Mouse (Mus musculus): ENCODE results near the gene Cttn. TPM values are rescaled to one million over a fixed set of nuclear protein-coding genes. Genes with fewer than 3 reads are reported as not detected.

Gene Cttn
- polyA plus RNA-seq, 1 experiment from 2014 or later = 144 TPM

- Histone ChIP-seq H3K4me3 (ENCODE audit: low read depth, low read length) (no peak overlapping the region), H3K9me3 (ENCODE audit: control insufficient read depth, low read length) (no peaks in the 10 kb centered on the region), H3K4me2 (ENCODE audit: low read depth, low read length) (no peak overlapping the region), H3K27ac (ENCODE audit: low read depth, low read length) (no peak overlapping the region), H3K9ac (replicated peaks; ENCODE audit: low read depth, low read length) (no peak overlapping the region), H3K4me1 (ENCODE audit: control insufficient read depth, insufficient read depth, low read length) (no peaks in the 10 kb centered on the region), H3K36me3 (ENCODE audit: control insufficient read depth, insufficient read depth, low read length) (peaks cover 53% of the 10 kb centered on the region), H3K27me3 (ENCODE audit: control insufficient read depth, insufficient read depth, low read length) (no peaks in the 10 kb centered on the region)
- no peak for ATAC-seq (ENCODE audit: low read depth)
Measured at GRCm38 (mm10) chr7:144480314-144480713, 9.5 kb upstream of the Cttn start.

- H3K4me1 ChIP-seq (ENCODE audit: control insufficient read depth, insufficient read depth, low read length) = no peaks in the 10 kb centered on the region
- H3K27me3 ChIP-seq (ENCODE audit: control insufficient read depth, insufficient read depth, low read length) = no peaks in the 10 kb centered on the region
- no peak overlapping the region for H3K9ac ChIP-seq (replicated peaks; ENCODE audit: low read depth, low read length)
- no peak overlapping the region for H3K4me3 ChIP-seq (ENCODE audit: low read depth, low read length)
- H3K9me3 ChIP-seq (ENCODE audit: control insufficient read depth, low read length) = no peaks in the 10 kb centered on the region
- peaks cover 49% of the 10 kb centered on the region for H3K36me3 ChIP-seq (ENCODE audit: control insufficient read depth, insufficient read depth, low read length)
- H3K27ac ChIP-seq (ENCODE audit: low read depth, low read length) = no peak overlapping the region
- 100% methylated on average over 1 of the region's 1 CpGs for WGBS
- ATAC-seq (ENCODE audit: low read depth) = no peak
- no peak overlapping the region for H3K4me2 ChIP-seq (ENCODE audit: low read depth, low read length)
Measured at GRCm38 (mm10) chr7:144479569-144479968, 8.8 kb upstream of the Cttn start.

- Histone ChIP-seq H3K27me3 (ENCODE audit: control insufficient read depth, insufficient read depth, low read length) (no peaks in the 10 kb centered on the region), H3K36me3 (ENCODE audit: control insufficient read depth, insufficient read depth, low read length) (peaks cover 19% of the 10 kb centered on the region), H3K4me3 (ENCODE audit: low read depth, low read length) (no peak overlapping the region), H3K4me1 (ENCODE audit: control insufficient read depth, insufficient read depth, low read length) (no peaks in the 10 kb centered on the region), H3K9me3 (ENCODE audit: control insufficient read depth, low read length) (no peaks in the 10 kb centered on the region), H3K9ac (replicated peaks; ENCODE audit: low read depth, low read length) (no peak overlapping the region), H3K4me2 (ENCODE audit: low read depth, low read length) (no peak overlapping the region), H3K27ac (ENCODE audit: low read depth, low read length) (no peak overlapping the region)
- whole genome bisulfite sequencing = 93% methylated on average over 3 of the region's 3 CpGs
- no peak for ATAC-seq (ENCODE audit: low read depth)
Measured at GRCm38 (mm10) chr7:144475741-144476140, 4.9 kb upstream of the Cttn start.

GRCm38 (mm10) chr7:144473486-144473885 lies 2.7 kb upstream of the Cttn start:
- peaks cover 12% of the 10 kb centered on the region for H3K4me1 ChIP-seq (ENCODE audit: control insufficient read depth, insufficient read depth, low read length)
- H3K27ac ChIP-seq (ENCODE audit: low read depth, low read length) = no peak overlapping the region
- H3K36me3 ChIP-seq (ENCODE audit: control insufficient read depth, insufficient read depth, low read length) = 0 out of 2 replicates have a peak, but pooled peaks cover 4% of the 10 kb centered on the region
- WGBS = 83% methylated on average over 4 of the region's 4 CpGs
- ATAC-seq (ENCODE audit: low read depth) = no peak
- H3K4me2 ChIP-seq (ENCODE audit: low read depth, low read length) = no peak overlapping the region
- no peaks in the 10 kb centered on the region for H3K9me3 ChIP-seq (ENCODE audit: control insufficient read depth, low read length)
- H3K4me3 ChIP-seq (ENCODE audit: low read depth, low read length) = no peak overlapping the region
- no peaks in the 10 kb centered on the region for H3K27me3 ChIP-seq (ENCODE audit: control insufficient read depth, insufficient read depth, low read length)
- H3K9ac ChIP-seq (replicated peaks; ENCODE audit: low read depth, low read length) = no peak overlapping the region

DNA sequence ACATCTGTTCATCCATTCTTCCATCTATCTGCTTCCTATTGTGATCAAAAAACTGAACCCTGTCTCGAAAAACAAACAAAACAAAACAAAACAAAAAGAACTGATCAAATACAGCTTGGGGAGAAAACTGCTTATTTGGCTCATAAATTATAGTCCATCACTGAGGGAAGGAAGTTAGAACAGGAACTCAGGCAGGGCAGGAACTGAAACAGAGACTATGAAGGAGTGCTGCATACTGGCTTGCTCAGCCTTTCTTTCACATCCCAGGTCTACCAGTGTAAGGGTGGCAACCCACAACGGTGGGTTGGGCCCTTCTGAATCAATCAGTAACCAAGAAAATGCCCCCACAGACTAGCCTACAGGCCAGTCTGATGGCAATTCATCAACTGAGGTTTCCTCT lies 294 bp upstream of the Cttn start:
- no peaks in the 10 kb centered on the region for H3K9me3 ChIP-seq (ENCODE audit: control insufficient read depth, low read length)
- peak overlapping the region; percentile 77 for H3K27ac ChIP-seq (ENCODE audit: low read depth, low read length)
- H3K36me3 ChIP-seq (ENCODE audit: control insufficient read depth, insufficient read depth, low read length) = no peaks in the 10 kb centered on the region
- peaks cover 12% of the 10 kb centered on the region for H3K4me1 ChIP-seq (ENCODE audit: control insufficient read depth, insufficient read depth, low read length)
- H3K27me3 ChIP-seq (ENCODE audit: control insufficient read depth, insufficient read depth, low read length) = no peaks in the 10 kb centered on the region
- peak overlapping the region; percentile 91; the same call in 1 of the 2 replicates for H3K9ac ChIP-seq (replicated peaks; ENCODE audit: low read depth, low read length)
- H3K4me2 ChIP-seq (ENCODE audit: low read depth, low read length) = peak overlapping the region; percentile 93
- 0 out of 2 replicates have a peak, but pooled peaks have one; percentile 14 for ATAC-seq (ENCODE audit: low read depth)
- peak overlapping the region; percentile 80 for H3K4me3 ChIP-seq (ENCODE audit: low read depth, low read length)
- 89% methylated on average over 2 of the region's 2 CpGs for WGBS

- H3K9me3 ChIP-seq (ENCODE audit: control insufficient read depth, low read length) = no peaks in the 10 kb centered on the region
- H3K27ac ChIP-seq (ENCODE audit: low read depth, low read length) = peak overlapping the region; percentile 77; the same call in 1 of the 2 replicates
- peak overlapping the region; percentile 91 for H3K9ac ChIP-seq (replicated peaks; ENCODE audit: low read depth, low read length)
- H3K4me1 ChIP-seq (ENCODE audit: control insufficient read depth, insufficient read depth, low read length) = peaks cover 12% of the 10 kb centered on the region
- peak overlapping the region; percentile 93 for H3K4me2 ChIP-seq (ENCODE audit: low read depth, low read length)
- no peaks in the 10 kb centered on the region for H3K27me3 ChIP-seq (ENCODE audit: control insufficient read depth, insufficient read depth, low read length)
- H3K4me3 ChIP-seq (ENCODE audit: low read depth, low read length) = peak overlapping the region; percentile 80
- 0 out of 2 replicates have a peak, but pooled peaks cover 3% of the 10 kb centered on the region for H3K36me3 ChIP-seq (ENCODE audit: control insufficient read depth, insufficient read depth, low read length)
- 2% methylated on average over 31 of the region's 31 CpGs for WGBS
- peak; percentile 10 for ATAC-seq (ENCODE audit: low read depth)
Measured at GRCm38 (mm10) chr7:144469908-144470544, 783 bp downstream of the Cttn start.

- WGBS = 32% methylated on average over 4 of the region's 4 CpGs
- H3K27ac ChIP-seq (ENCODE audit: low read depth, low read length) = no peak overlapping the region
- ATAC-seq (ENCODE audit: low read depth) = no peak
Measured at GRCm38 (mm10) chr7:144469181-144469641, 1.6 kb downstream of the Cttn start.

GRCm38 (mm10) chr7:144468741-144469140 lies 2.1 kb downstream of the Cttn start:
- no peak overlapping the region for H3K9ac ChIP-seq (replicated peaks; ENCODE audit: low read depth, low read length)
- ATAC-seq (ENCODE audit: low read depth) = no peak
- peaks cover 10% of the 10 kb centered on the region; the same call in 1 of the 2 replicates for H3K36me3 ChIP-seq (ENCODE audit: control insufficient read depth, insufficient read depth, low read length)
- H3K4me2 ChIP-seq (ENCODE audit: low read depth, low read length) = no peak overlapping the region; the same call in 1 of the 2 replicates
- 92% methylated on average over 5 of the region's 5 CpGs for WGBS
- no peaks in the 10 kb centered on the region for H3K9me3 ChIP-seq (ENCODE audit: control insufficient read depth, low read length)
- peaks cover 12% of the 10 kb centered on the region for H3K4me1 ChIP-seq (ENCODE audit: control insufficient read depth, insufficient read depth, low read length)
- H3K27ac ChIP-seq (ENCODE audit: low read depth, low read length) = no peak overlapping the region
- no peak overlapping the region for H3K4me3 ChIP-seq (ENCODE audit: low read depth, low read length)
- no peaks in the 10 kb centered on the region for H3K27me3 ChIP-seq (ENCODE audit: control insufficient read depth, insufficient read depth, low read length)

More at GRCm38 (mm10) chr7:144469181-144469641, 1.6 kb downstream of the Cttn start:
- H3K4me3 ChIP-seq (ENCODE audit: low read depth, low read length) = peak overlapping the region; percentile 80; the same call in 1 of the 2 replicates
- peak overlapping the region; percentile 91 for H3K9ac ChIP-seq (replicated peaks; ENCODE audit: low read depth, low read length)
- H3K4me2 ChIP-seq (ENCODE audit: low read depth, low read length) = peak overlapping the region; percentile 93
- 0 out of 2 replicates have a peak, but pooled peaks cover 9% of the 10 kb centered on the region for H3K36me3 ChIP-seq (ENCODE audit: control insufficient read depth, insufficient read depth, low read length)
- H3K9me3 ChIP-seq (ENCODE audit: control insufficient read depth, low read length) = no peaks in the 10 kb centered on the region
- peaks cover 12% of the 10 kb centered on the region for H3K4me1 ChIP-seq (ENCODE audit: control insufficient read depth, insufficient read depth, low read length)
- no peaks in the 10 kb centered on the region for H3K27me3 ChIP-seq (ENCODE audit: control insufficient read depth, insufficient read depth, low read length)

- no peaks in the 10 kb centered on the region for H3K27me3 ChIP-seq (ENCODE audit: control insufficient read depth, insufficient read depth, low read length)
- no peaks in the 10 kb centered on the region for H3K9me3 ChIP-seq (ENCODE audit: control insufficient read depth, low read length)
- no peak overlapping the region for H3K4me3 ChIP-seq (ENCODE audit: low read depth, low read length)
- 96% methylated on average over 7 of the region's 7 CpGs for WGBS
- ATAC-seq (ENCODE audit: low read depth) = no peak
- peaks cover 69% of the 10 kb centered on the region for H3K36me3 ChIP-seq (ENCODE audit: control insufficient read depth, insufficient read depth, low read length)
- no peak overlapping the region for H3K27ac ChIP-seq (ENCODE audit: low read depth, low read length)
- H3K4me2 ChIP-seq (ENCODE audit: low read depth, low read length) = no peak overlapping the region
- H3K9ac ChIP-seq (replicated peaks; ENCODE audit: low read depth, low read length) = no peak overlapping the region
- H3K4me1 ChIP-seq (ENCODE audit: control insufficient read depth, insufficient read depth, low read length) = no peaks in the 10 kb centered on the region
Measured at GRCm38 (mm10) chr7:144462577-144462976, 8.2 kb downstream of the Cttn start.
